Mouse (Mus musculus) embryo, embryonic 9.5 days (tissue): ENCODE measurements around the gene Tmem253.
A peak's percentile ranks its signal among the peaks of the same experiment; 100 is the strongest.
"Not testable (repeated sequence)": the region's sequence is repeated elsewhere in the genome, so short reads cannot be mapped to it uniquely, and the experiment has no call there.

ENCODE experiments used
- DNase-seq: peaks from one replicate; pipeline ENCODE4 v3.0.0-alpha.2; 2017; ENCODE audit errors: extremely low spot score

Gene Tmem253

DNA sequence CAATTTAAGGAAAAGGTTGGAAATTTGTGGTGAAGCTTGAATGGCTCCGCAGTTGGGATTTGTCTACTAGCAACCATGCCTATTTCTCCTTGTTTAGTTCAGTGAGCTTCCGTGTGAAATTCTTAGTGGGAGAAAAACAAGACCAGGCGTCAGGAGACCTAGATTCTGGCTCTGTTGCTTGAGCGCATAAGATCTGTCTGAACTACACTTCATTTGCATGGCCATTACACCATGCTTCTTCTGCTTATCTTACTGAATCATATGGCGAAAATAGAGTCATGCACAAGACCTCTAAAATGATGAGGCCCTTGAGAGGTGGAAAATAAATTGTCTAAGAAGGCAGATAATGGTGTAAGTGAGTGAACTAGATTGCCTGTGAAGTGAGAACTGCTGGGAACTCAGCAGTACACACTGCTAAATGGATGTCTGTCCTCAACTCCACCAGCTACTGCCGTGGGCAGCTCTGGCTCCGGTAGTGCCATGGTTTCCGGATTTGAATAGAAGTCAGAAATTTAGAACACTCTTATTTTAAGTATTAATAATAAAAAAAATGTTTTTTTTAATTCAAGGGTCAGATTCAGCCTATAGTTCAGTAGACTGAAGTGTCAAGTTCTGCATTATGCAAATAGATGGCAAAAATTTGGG, 6.2 kb downstream of the Tmem253 start:
- DNase-seq = no peak

DNA sequence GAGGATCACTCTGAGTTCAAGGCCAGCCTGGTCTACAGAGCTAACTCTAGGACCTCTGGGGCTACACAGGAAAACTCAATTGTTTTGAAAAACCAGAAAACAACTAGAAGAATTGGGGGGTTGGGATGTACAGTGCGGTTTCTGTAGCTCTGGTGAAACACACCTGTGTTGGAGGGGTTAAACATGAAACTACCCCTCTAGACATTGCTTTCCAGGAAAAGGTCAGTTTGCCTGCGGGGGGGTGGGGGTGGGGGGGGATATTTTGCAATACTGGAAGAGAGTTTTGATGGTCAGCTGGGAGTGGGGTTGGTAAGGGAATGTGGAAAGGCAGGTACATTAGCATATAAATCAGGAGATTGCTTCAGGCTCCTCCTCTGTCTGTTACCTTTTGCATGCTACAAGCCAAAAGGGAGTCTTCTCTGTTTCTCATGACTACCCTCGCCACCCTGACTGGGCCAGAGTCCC, 6.8 kb downstream of the Tmem253 start:
- DNase-seq = no peak

DNA sequence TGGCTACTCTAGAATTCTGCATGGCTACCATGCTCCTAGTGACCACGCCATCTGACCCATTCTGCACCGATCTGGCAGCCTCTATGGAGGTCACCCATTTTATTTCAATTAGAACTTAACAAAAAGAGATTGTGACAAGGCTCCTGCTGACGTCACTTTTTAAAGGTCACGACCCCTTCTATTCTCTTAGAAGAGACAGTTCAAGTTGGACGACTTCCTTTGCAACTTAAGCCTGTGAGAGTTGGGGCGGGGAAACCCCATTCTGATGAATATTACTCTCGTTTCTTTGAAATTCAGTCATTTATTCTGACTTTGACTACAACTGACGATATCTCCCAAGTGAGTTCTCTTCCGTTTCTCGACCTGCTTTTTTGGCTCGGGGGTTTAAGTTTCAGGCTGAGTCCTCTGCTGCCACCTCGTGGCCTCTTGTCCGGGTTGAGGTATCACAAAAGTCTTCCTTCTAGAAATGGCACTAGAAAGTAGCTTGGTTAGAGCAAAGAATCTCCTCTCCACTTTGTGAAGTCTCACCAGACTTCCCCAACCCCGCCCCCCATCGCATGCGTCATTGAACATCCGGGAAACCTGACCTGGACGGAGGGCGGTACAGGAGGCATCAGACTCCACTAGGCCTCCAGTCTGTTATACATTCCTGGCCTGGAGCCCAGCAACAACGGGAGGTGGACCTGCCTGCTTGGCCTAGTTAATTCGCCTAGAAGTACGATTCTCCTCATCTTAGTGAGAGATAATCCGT, 7.4 kb downstream of the Tmem253 start:
- DNase-seq = peak; percentile 92

DNA sequence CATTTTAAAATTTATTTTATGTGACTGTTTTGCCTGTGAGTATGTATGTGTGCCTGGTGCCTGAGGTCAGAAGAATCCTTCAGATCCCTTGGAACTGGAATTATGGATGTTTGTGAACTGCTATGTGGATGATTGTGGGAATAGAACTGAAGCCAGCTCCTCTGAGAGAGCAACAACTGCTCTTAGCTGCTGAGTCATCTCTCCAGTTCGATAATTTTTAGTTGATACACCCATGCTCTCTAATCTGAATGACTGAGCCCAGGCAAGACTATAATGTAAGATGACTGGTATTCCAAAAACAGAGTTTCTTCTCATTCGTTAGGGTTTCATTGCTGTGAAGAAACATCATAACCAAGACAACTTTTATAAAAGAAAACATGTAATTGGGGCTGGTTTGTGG, 8.7 kb downstream of the Tmem253 start:
- DNase-seq = no peak

DNA sequence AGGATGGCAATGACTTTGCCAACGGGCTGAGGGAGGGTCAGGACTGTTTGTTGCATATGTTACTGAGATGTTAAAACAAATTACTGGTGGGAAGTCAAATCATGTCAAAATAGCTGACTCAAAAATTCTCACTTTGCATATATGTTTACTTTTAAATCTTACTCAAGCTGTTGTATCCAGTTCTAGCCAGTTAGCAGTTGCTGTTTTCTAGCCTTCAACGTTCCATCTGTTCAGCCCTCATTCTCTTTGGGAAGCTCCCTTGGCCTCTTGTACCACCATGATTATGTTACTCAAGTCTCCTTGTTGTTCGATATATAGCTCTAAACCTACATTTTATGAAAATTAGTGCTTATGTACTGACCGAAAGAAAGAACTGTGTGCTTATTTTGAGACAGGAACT, 10.9 kb downstream of the Tmem253 start:
- no peak for DNase-seq

DNA sequence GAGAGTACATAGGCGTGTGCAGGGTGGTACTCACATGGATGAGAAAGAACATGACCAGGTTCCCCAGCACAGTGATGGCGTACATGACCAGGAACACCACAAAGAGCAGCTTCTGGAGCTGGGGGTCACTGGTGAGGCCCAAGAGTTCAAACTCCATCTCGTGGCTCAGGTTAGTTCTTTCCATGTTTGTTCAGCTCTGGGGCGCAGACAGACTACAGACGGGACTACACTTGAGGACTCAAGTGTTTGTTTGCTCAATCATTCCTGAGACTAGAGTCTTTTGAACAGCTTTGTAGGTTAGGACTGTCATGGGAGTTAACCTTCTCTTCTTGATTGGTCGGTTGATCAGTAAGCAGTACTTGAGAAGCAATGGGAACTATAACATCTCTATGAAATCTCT, 20.5 kb downstream of the Tmem253 start:
- DNase-seq = no peak

DNA sequence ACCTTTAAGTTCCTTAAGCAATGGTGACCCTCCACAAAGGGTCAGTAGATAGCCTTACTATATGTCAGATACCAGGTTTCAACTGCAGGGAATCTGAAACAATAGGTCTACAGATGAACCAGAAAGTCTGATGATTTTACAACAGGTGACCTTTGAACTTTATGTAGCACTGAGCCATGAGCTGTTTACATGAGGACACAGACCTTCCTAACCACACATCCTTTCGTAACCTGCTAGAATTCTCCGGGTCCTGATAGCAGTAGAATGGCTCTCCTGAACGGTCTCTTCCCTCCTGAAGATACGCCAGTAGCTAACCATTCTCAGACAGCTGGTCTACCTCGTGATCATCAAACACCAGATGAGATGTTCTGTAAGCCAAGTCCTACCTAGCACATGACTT, 23.9 kb downstream of the Tmem253 start:
- DNase-seq = no peak

DNA sequence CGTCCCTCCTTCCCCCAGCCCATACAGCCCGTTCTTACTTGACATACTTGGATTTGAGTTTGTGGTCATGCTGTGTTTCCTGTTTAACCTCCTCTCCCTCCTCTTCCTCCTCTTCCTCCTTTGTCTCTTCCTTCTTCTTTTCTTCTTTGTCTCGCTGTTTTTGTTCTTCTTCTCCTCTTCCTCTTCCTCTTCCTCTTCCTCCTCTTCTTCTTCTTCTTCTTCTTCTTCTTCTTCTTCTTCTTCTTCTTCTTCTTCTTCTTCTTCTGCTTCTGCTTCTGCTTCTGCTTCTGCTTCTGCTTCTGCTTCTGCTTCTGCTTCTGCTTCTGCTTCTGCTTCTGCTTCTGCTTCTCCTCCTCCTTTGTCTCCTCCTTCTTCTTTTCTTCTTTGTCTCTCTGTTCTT, 26.9 kb downstream of the Tmem253 start, which contains the start of gene Olfr221:
Gene Olfr221 (minus strand): TSS at position 101 of the 400 bp plus-strand sequence.
- DNase-seq = not testable (repeated sequence)

DNA sequence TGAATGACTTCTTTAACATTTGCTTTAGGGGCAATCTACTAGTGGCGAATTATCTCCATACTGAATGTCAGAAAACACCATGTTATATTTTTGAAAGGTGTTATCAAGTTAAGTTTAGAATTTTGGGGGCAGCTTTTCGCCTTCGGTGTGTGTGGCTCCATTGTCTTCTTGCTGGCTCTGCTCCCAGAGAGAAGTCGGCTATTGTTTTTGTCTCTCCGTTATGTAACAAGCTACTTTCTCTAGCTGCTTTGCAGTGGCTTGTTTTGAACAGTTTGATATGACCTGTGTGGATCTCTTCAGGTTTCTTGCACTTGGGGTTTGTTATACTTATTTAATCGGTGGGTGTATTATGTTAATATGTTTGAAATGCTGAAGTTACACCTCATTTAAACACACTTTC, 28.0 kb downstream of the Tmem253 start:
- DNase-seq = no peak

DNA sequence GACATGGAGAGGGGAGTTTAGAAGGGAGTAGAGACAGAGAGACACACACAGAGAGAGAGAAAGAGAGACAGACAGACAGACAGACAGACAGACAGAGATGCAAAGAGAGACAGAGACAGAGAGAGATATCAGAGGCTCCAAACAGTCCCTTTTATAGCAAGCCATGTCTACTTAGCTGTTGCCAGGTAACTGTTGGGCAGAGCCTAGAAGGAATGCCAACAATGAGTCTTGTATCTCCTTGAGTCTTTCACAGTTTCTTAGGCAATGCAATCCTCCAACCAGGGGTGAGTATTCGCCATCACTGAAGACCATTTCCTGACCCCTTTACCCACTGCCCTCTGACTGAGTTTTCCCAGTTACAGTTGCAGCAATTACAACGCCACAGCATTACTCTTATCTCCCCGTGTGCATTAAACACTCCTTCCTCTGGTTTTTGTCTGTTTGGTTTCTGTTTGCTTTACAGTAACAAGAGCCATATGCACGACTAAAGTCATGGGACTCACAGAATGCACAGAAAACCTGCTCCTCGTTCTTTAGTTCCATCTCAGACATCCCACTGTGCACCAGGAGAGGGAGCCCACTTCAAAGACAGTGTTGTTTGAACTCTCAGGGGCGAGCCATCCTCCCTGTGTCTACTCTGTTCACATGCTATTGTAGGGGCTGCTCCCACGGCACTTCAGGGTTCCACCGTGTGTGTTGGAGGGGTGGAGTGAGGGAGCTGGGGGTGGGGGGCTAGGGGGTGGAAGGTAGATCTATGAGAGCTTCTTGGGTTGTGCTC, 29.6 kb downstream of the Tmem253 start:
- peak; percentile 44 for DNase-seq

DNA sequence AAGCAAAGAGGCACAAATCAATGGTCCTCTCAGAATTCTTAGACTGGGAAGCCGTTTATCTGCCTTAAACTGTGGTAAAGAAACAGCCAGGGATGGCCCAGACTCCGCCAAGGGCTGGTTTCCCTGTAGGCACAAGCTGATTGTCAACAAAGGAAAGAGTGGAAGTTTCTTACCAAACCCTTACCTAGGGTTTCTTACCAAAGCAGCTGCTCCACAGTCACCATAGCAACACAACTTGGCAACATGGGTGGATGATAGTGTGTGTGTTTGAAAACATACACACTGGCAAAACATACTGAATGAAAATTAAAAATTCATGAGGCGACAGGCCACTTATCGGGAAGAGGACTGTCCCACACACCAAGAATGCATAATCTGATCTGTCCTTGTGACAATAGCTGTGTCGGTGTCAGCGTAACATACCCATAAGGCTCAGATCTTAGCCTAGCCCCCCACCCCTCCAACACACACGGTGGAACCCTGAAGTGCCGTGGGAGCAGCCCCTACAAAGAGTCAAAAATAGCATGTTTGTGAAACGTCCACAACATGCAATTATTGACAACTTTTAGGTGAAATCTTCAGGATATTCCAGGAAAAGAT, 30.6 kb downstream of the Tmem253 start:
- DNase-seq = no peak

DNA sequence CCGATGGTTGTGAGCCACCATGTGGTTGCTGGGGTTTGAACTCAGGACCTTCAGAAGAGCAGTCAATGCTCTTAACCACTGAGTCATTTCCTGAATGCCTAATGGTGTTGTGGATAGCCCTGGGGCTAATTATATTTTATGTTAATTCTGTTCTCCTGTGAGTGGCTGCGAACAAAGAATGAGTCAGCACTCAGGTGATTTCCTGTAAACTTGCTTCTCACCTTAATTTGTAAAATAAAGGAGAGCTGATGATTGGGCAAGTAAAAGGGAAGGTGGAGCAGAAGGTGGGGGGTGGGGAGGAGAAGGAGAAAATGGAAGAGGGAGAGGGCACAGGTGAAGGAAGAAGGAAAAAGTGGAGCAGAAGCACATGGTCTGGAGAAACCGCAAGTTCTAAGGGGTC, 37.3 kb downstream of the Tmem253 start:
- not testable (repeated sequence) for DNase-seq

DNA sequence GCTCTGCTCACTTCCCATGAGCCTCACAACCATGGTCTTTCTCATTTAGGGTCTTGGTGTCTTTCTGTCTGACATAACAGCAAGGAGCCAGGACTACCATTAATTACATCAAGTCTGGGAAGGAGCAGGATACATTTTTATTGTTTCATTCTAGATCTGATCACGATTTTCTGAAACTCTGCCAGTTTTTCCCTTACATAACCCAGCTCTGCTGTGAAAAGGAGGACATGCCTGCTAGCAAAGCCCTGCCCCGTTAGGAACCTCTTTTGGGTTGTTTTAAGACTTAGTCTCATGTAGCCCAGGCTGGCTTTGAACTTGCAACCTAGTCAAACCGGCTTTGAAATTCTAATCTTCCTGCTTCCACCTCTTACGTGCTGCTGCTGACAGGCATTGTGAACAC, 44.5 kb downstream of the Tmem253 start:
- no peak for DNase-seq

DNA sequence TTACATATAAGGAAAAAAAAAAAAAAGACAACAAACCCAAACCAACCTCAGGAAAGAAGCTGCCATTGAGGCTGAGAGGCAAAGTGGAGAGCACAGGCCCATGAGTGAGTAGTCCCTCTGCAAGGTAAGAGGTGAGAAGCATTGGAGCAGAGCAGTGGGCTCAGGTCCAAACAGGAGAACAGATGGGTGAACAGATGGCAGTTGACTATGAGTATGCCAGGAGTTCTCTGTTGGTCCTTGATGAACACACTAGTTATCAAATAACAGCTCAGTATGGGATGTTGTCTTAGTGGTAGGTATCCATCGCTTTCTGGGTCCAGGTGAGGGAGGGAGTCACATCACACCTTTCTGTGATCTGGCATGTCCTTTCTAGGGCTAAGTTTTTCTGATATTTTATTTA, 45.3 kb downstream of the Tmem253 start:
- DNase-seq = no peak

DNA sequence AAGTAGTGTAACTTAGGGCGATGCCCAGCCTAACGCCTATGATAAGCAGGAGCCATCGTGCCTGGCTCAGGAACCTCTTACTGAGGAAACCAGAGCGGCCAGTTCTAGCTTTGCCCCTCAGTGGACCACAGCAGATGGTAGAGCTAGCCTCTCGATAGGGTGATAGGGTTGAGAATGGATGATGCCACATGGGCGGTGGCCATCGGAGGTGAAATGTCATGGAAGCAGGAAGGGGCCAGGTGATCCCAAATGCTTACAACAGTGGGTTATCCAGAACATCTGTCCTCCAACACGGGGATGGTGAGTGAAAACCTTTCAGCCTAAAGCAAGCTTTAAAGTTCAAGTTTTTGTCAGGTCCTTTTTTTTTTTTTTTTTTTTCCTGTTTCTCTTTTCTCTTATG, 46.3 kb downstream of the Tmem253 start:
- no peak for DNase-seq

DNA sequence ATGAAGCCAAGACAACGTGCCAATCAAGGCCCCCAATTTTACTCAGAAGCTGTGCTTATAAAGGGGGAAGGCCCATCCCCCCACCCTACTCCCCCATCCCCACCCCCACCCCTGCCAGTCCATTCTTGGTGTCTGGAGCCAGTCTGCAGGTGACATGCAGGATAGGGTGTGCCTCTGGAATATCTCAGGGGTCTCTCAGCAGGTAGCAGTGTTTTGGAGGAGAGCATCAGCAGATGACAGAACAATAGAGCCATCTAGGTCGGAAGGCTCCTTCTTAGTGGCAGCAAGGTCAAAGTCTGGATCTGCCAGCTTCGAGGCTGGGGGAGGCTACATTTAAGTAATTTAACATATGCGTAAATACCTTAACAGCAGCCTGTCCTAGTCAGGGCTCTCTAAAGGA, 50.7 kb downstream of the Tmem253 start:
- DNase-seq = no peak
